Mouse (Mus musculus) ES-E14 (cell line): ENCODE data around the gene Vrtn. TPM values are rescaled to one million over a fixed set of nuclear protein-coding genes. Genes with fewer than 3 reads are reported as not detected.

Experiments used
- DNase-seq: peaks from one replicate; pipeline ENCODE4 v3.0.0-alpha.2; 2013; ENCODE audit warnings: low read depth, low spot score
- H3K27ac ChIP-seq: 2 replicates; pipeline ENCODE4 v1.5.1; 2012; ENCODE audit warnings: low read depth, mild to moderate bottlenecking, low read length, moderate library complexity, mixed read lengths; ENCODE audit not compliant: poor library complexity, insufficient read depth, severe bottlenecking
- H3K36me3 ChIP-seq: 2 replicates; pipeline ENCODE4 v1.6.1; 2012; ENCODE audit warnings: mild to moderate bottlenecking, low read length, moderate library complexity, mixed read lengths; ENCODE audit not compliant: control insufficient read depth, poor library complexity, insufficient read depth, severe bottlenecking
- H3K4me1 ChIP-seq, 2 experiments: fragments of 150-350 bp in 1 of 2; sonication (generic) in 1 of 2; 2 replicates each; pipeline ENCODE4 v1.6.1; 2012; ENCODE audit warnings: low read length in 2 of 2, mild to moderate bottlenecking in 1 of 2, mixed read lengths in 1 of 2; ENCODE audit not compliant: control insufficient read depth in 2 of 2, insufficient read depth in 2 of 2, poor library complexity in 1 of 2
- H3K4me3 ChIP-seq, 2 experiments: fragments of 150-350 bp in 1 of 2; sonication (generic) in 1 of 2; 2 replicates each; pipeline ENCODE4 v1.5.1; 2012; ENCODE audit warnings: low read length in 2 of 2, low read depth in 1 of 2, mild to moderate bottlenecking in 1 of 2, mixed read lengths in 1 of 2; ENCODE audit not compliant: insufficient read depth in 1 of 2, poor library complexity in 1 of 2, severe bottlenecking in 1 of 2
- H3K9ac ChIP-seq: 2 replicates; pipeline ENCODE4 v1.6.1; 2012; ENCODE audit warnings: low read depth, mild to moderate bottlenecking, low read length, mixed read lengths; ENCODE audit not compliant: poor library complexity, insufficient read depth, severe bottlenecking
- H3K9me3 ChIP-seq: fragments of 150-350 bp; sonication (generic); 2 replicates; pipeline ENCODE4 v1.6.1; 2012; ENCODE audit warnings: low read depth, mild to moderate bottlenecking, low read length; ENCODE audit not compliant: control insufficient read depth, insufficient read depth
- CHD2 ChIP-seq: IDR thresholded peaks from 2 replicates; pipeline ENCODE4 v1.6.1; 2014; ENCODE audit warnings: mild to moderate bottlenecking, low read depth, low read length, inconsistent platforms
- HCFC1 ChIP-seq: IDR thresholded peaks from 2 replicates; pipeline ENCODE4 v1.6.1; 2012; ENCODE audit warnings: low read length, inconsistent platforms, borderline replicate concordance; ENCODE audit not compliant: insufficient read depth
- MAFK ChIP-seq: IDR thresholded peaks from 2 replicates; pipeline ENCODE4 v1.6.1; 2014; ENCODE audit warnings: mild to moderate bottlenecking, low read depth, low read length, inconsistent platforms; ENCODE audit not compliant: insufficient read depth
- ZC3H11A ChIP-seq: IDR thresholded peaks from 2 replicates; pipeline ENCODE4 v1.6.1; 2012; ENCODE audit warnings: low read depth, mild to moderate bottlenecking, inconsistent platforms, low read length, borderline replicate concordance
- ZNF384 ChIP-seq: IDR thresholded peaks from 2 replicates; pipeline ENCODE4 v1.6.1; 2012; ENCODE audit warnings: low read depth, low read length, inconsistent platforms
- in situ Hi-C, 2 experiments: fragments of 600-800 bp; cut with MboI; formaldehyde crosslinking; loops; one replicate each; pipeline ENCODE4 v1.15.1; 2025; ENCODE audit warnings: low sequenced_read_pairs in 2 of 2, inconsistent platforms in 1 of 2; ENCODE audit not compliant: unreplicated experiment in 2 of 2
- total RNA-seq: library from RNA; depleted of rRNA; stranded (reverse); fragments of 300-350 nt; gene quantifications from 2 replicates; pipeline ENCODE4 v1.2.3, GENCODE M21; 2012

Gene Vrtn
- total RNA-seq, 1 experiment = 4.1 TPM

GRCm38 (mm10) chr12:84611718-84612117 is 29.1 kb upstream of the Vrtn start:
- Histone ChIP-seq H3K36me3 (peaks cover 11% of the 10 kb centered on the region; the same call in 1 of the 2 replicates), H3K27ac (no peak overlapping the region), H3K9me3 (no peaks in the 10 kb centered on the region), H3K9ac (no peak overlapping the region), H3K4me3 (no peak overlapping the region), H3K4me1 (peaks cover 4 to 18% of the 10 kb centered on the region in 2 experiments; a peak in 3 of 4 replicates)
- DNase-seq = no peak
- peak; percentile 61 for TF ChIP-seq MAFK
- TF ChIP-seq CHD2 = no peak
- in situ Hi-C loops = no loop called here

GRCm38 (mm10) chr12:84612518-84612917 is 28.3 kb upstream of the Vrtn start:
- in situ Hi-C loops = no loop called here
- H3K9me3 ChIP-seq = no peaks in the 10 kb centered on the region
- H3K27ac ChIP-seq = no peak overlapping the region
- H3K36me3 ChIP-seq = peaks cover 11% of the 10 kb centered on the region; the same call in 1 of the 2 replicates
- H3K4me3 ChIP-seq = no peak overlapping the region
- no peak for TF ChIP-seq ZC3H11A
- no peak for TF ChIP-seq ZNF384
- no peak for TF ChIP-seq MAFK
- TF ChIP-seq HCFC1 = no peak
- no peak for TF ChIP-seq CHD2
- DNase-seq = no peak
- H3K9ac ChIP-seq = no peak overlapping the region
- peaks cover 4 to 18% of the 10 kb centered on the region in 2 experiments; a peak in 3 of 4 replicates for H3K4me1 ChIP-seq

GRCm38 (mm10) chr12:84614001-84614400 is 26.8 kb upstream of the Vrtn start:
- Histone ChIP-seq H3K9me3 (no peaks in the 10 kb centered on the region), H3K36me3 (peaks cover 5% of the 10 kb centered on the region; the same call in 1 of the 2 replicates), H3K4me1 (peaks cover 4 to 18% of the 10 kb centered on the region in 2 experiments; a peak in 3 of 4 replicates), H3K27ac (no peak overlapping the region), H3K9ac (peak overlapping the region; percentile 46), H3K4me3 (peak overlapping the region; percentile 9 to 19; a peak in 3 of 4 replicates)
- TF ChIP-seq MAFK (no peak), HCFC1 (no peak), CHD2 (no peak), ZC3H11A (no peak), ZNF384 (no peak)
- in situ Hi-C loops = no loop called here
- no peak for DNase-seq

GRCm38 (mm10) chr12:84614524-84614923 is 26.3 kb upstream of the Vrtn start:
- Histone ChIP-seq H3K9me3 (no peaks in the 10 kb centered on the region), H3K36me3 (peaks cover 2% of the 10 kb centered on the region; the same call in 1 of the 2 replicates), H3K4me1 (peaks cover 4 to 18% of the 10 kb centered on the region in 2 experiments; a peak in 3 of 4 replicates), H3K9ac (no peak overlapping the region; the same call in 1 of the 2 replicates), H3K27ac (no peak overlapping the region), H3K4me3 (no peak overlapping the region)
- in situ Hi-C loops = no loop called here
- TF ChIP-seq ZNF384 (no peak), HCFC1 (no peak), MAFK (no peak), ZC3H11A (no peak), CHD2 (no peak)
- DNase-seq = no peak

GRCm38 (mm10) chr12:84616977-84617630 is 23.7 kb upstream of the Vrtn start, which contains the start of gene Abcd4:
Abcd4 (minus strand) TSS chr12:84617413.
- Histone ChIP-seq H3K4me3 (peak within 1 kb of the TSS; percentile 93 to 99), H3K27ac (no peak within 1 kb of the TSS), H3K4me1 (peaks cover 4 to 16% of the 10 kb centered on the region in 2 experiments; a peak in 3 of 4 replicates), H3K9ac (peak within 1 kb of the TSS; percentile 93), H3K9me3 (no peaks in the 10 kb centered on the region), H3K36me3 (peaks cover 2% of the 10 kb centered on the region; the same call in 1 of the 2 replicates)
- DNase-seq = peak; percentile 79
- TF ChIP-seq ZC3H11A (no peak), MAFK (no peak), CHD2 (no peak)
- in situ Hi-C loops = no loop called here
